Mouse (Mus musculus) regulatory T cell (primary cell): ENCODE measurements at regions not wholly inside any gene's neighbourhood (a gene's known extent, or its start where the extent isn't known, plus 50 kb on each side); places are given as distances from the start of the nearest gene placed in this dataset.

Experiments used
- in situ Hi-C: fragments of 300-600 bp; cut with MboI, MseI; formaldehyde crosslinking; loops from one replicate; pipeline ENCODE4 v1.15.1; 2025; ENCODE audit warnings: high pct_unique_total_duplicates

- in situ Hi-C loops = loop anchor here (5.0 kb wide), 1 partner anchor 70 kb away; no protein-coding TSS in a partner anchor
Observed at GRCm38 (mm10) chr10:117436875-117437715, 57.3 kb upstream of the Cpsf6 start.

GRCm38 (mm10) chr10:117436308-117436874 is 56.6 kb upstream of the Cpsf6 start:
- in situ Hi-C loops = loop anchor here (5.0 kb wide), 1 partner anchor 69 kb away; no protein-coding TSS in a partner anchor

- in situ Hi-C loops = loop anchor here (5.0 kb wide), 1 partner anchor 68 kb away; no protein-coding TSS in a partner anchor
Observed at GRCm38 (mm10) chr10:117435734-117436121, 55.9 kb upstream of the Cpsf6 start.

GRCm38 (mm10) chr10:117434871-117435733 is 55.3 kb upstream of the Cpsf6 start:
- in situ Hi-C loops = loop anchor here (5.0 kb wide), 1 partner anchor 68 kb away; no protein-coding TSS in a partner anchor

GRCm38 (mm10) chr10:117434293-117434842 is 54.6 kb upstream of the Cpsf6 start:
- in situ Hi-C loops = no loop called here

GRCm38 (mm10) chr10:117433547-117434292 is 53.9 kb upstream of the Cpsf6 start:
- in situ Hi-C loops = no loop called here

GRCm38 (mm10) chr10:117432871-117433546 is 53.2 kb upstream of the Cpsf6 start:
- in situ Hi-C loops = no loop called here

GRCm38 (mm10) chr10:117432415-117432814 is 52.6 kb upstream of the Cpsf6 start:
- in situ Hi-C loops = no loop called here

- in situ Hi-C loops = no loop called here
Observed at GRCm38 (mm10) chr10:117431850-117432249, 52.0 kb upstream of the Cpsf6 start.

- in situ Hi-C loops = no loop called here
Observed at GRCm38 (mm10) chr10:117431086-117431619, 51.3 kb upstream of the Cpsf6 start.

GRCm38 (mm10) chr10:117430224-117430884 is 50.5 kb upstream of the Cpsf6 start:
- in situ Hi-C loops = no loop called here

- in situ Hi-C loops = no loop called here
Observed at GRCm38 (mm10) chr10:117429459-117430183, 49.8 kb upstream of the Cpsf6 start.
